Mouse (Mus musculus): ENCODE data around the gene Tekt2.

The Tekt2 gene

DNA sequence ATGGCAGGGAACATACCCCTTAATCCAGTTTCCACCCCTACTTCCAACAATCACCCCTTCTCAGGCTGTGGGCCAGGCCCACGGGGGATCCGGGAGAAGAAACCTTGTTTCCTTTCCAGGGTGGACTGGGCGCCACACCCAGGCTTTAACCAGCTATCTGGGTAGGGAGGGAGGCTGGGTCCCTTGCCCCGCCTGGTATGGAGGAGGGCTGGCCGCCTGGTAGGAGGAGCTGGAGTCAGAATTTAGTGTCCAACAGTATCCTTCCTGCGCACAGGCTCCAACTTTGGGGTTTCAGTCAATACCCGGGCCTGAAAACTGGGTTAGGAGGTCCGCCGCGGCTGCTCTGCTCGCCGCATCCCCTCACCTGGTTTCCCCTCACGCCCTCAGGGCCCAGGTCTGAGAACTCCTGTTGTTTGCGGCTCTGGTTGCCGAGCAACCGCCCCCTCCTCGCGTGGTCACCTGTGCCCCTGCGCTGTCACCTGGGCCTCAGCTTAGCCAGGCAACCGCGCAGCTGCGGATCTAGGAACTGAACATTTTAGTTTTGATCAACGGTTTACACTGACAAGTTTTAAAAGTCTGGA, at the start of gene Tekt2:
Gene Tekt2, minus strand, starts transcription at position 408 of the 581 bp plus-strand sequence.
- no peak for DNase-seq

DNA sequence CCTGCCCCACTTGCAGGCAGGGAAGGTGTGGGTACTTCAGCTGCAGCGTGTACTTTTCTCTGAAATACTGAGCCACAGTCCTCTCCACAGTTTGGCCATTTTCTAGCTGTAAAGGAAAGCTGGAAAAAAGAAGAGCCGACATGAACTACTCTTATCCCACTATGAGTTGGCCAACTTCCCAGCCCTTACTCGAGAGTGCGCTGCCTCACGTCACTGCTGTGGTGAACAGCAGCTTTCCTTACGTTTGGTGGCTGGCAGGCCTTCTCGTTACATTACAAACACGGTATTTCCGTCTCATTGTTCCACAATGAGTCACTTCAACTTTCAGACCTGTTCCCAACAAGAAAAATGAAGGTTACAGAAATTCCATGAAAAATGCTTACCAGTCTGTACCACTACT, 46.0 kb upstream of the Tekt2 start:
- DNase-seq = peak; percentile 34

DNA sequence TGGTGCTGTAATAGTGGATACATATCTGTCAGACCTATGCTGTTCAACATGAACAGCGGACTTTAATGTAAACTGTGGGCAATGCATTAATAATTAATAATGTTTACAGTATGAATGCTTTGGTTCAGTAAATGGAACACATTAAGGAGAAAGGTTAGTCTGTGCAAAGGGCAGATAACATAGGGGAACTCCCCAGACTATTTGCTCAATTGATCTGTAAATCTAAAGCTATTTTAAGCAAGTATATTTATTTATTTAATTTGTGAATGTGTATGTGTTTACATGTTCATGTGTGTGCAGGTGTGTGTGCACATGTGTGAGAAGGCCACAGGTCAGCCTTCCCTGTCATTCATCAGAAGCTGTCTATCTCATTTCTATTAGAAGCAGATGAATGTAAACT, 34.6 kb upstream of the Tekt2 start:
- no peak for DNase-seq

DNA sequence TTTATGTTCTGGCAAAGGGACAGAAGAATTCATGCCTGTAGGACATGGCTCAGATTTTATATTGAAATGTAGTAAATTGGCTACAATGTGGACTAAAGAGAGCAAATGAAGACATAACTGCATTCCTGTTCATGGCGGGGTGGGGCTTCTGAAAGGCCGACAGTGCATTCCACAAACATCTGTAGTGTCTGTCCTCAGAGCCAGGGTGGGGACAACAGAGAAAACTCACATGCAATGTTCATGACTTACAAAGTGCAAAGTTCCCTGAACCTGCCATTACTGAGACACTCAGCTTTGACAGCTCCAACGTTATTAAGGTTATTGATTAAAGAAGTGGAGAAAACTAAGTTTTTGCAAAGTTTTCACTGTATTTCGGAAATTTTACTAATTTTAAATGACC, 18.0 kb upstream of the Tekt2 start:
- DNase-seq = no peak

DNA sequence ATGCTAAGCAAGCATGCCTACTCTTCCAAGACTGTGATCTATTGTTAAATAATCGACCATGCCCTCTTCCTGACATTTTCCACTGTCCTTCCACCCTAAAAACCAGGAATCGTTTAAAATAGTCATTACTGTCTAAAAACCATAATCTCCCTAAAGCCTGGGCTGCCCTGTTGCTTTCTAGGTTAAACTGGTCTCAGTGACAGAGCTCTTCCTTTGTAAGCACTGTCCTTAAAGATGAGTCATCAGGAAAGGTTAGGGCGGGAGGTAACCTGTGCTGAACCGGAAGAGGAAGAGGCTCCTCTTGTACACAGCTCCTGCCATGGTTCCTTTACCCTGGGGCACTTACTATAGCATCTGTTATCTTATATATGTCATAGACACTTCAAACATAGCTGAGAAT, 14.0 kb upstream of the Tekt2 start:
- DNase-seq = no peak

DNA sequence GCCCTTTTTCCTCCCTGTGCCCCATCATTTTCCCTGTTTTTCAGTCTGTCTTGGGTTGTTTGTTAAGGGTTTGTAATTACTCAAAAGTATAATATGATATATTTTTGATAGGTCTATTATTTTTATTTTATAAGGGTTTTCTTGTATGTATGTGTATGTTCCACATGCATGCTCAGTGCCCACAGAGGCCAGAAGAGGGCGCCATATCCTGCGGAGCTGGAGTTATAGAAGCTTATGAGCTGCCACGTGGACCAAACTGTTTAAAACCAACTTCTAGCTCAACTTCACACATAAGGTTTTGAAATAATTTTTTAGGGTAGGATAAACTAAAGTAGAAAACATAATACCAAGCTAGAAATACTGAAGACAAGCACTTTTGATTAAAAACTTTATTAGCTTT, 6.9 kb upstream of the Tekt2 start:
- DNase-seq = no peak

DNA sequence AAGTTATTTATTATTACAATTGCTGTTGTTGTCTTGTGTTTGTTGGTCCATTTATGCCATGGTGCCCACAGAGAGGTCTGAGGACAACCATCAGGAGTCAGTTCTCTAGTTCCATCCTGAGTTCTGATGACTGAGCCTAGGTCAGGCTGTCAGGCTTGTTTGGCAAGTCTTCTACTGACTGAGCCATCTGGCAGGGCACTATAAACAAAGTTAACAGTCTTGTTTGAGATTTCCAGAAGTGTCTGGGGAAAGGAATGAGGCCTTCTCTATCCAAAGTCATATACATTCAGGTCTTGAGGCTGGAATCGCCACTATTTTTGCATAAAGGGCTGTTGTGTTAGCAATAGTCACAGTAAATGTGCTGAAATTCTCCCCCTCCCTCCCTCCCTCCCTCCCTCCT, 6.3 kb upstream of the Tekt2 start:
- DNase-seq = no peak

DNA sequence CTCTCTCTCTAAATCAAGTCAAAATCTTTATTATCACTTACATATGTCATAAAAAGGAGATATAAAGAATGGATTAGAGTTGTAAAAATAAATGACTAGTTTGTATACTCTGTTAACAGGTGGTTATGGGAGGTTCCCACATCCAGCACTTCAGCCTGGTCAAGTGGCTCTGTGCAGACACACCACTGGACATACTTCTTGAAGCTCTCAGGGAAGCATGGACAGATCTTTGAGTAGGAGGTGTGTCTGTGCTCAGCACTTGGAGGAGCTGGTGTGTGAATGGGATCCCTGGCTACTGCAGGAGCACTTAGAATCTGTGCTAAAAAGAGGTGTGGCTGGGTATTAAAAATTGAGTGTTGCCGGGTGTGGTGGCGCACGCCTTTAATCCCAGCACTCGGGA, 4.8 kb upstream of the Tekt2 start:
- no peak for DNase-seq

DNA sequence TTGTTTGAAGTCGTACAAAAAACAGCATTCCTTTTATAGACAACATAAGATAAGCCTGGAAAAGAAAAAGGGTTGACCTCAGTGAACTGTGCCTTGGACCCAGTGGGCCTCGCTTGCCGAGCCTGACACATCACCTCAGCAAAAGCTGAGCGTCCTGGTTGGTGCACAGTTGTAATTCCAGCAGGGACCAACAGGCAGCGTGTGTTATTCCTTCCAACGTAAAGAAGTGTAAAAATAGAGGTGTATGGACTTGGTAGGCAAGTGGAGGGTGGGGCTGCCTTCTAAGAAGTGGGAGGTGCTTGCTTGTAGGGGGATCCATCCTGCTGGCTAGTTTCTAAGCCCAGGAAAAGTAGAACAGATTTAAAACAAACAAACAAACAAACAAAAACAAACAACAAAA, 548 bp upstream of the Tekt2 start:
- DNase-seq = no peak

DNA sequence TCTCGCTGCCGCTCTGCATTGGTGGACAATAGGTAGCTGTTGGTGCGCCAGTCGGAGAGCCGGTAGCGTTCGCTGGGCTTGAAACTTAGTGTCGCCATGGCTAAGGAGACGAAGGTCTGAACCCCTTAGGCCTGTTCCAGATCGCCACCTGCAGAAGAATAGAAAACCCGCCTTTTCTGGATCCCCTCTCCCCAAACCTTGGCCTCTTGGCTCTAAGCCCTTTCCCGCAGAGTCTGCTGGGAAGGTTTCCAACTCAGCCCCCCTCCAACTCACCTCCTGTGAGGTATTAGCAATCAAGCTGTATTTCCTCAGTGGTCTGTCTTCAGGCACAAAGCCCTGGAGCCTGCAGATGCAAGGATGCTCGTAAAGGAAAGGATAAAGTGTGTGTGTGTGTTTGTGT, 627 bp downstream of the Tekt2 start:
- DNase-seq = no peak

DNA sequence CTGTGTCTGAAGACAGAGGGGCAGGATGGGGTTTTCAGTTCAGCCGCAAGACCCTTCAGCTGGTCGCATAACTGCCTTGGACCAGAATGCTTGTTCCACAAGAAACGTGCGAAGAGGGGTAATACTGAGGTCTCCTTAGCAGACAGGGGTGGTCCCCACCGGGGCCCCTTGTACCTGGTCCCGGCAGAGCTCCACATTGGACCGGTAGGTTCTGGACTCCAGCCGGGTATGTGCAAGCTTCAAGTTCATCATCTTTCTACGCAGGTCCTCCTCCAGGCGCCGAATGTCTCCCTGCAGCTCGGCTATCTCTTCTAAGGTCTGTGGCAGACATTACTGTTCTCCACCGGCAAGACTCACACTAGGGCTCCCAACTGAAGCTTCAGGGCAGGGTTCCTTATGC, 2.8 kb downstream of the Tekt2 start:
- DNase-seq = no peak

DNA sequence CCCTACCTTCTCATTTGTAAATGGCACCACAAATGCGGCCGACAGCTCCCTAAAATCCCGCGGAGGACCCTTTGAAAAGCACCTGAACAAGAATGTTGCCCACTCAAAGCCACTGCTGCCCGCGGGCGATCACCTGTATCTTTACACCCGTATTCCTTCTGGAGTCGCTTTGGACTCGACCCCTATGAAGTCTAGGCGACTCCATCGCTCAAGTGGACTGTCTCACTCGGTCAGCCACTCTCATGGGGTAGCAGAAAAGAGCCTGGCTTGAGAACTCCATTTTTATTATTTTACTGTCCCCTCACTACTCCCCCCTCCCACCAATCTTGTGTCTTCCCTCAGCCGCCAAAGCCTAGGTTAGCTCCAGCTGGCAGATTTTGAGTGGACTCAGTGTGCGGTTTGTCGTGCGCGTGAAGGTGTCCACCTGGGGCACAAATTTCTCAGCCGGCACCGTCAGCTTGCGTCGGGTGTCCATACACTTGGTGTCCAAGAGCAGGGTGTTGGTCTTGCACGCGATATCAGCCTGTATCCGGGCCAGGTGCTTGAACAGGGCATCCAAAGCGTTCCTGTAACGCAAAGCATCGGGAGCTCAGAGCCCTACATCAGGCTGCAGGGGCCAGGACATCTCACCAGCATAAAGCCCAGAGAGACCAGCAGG, 3.5 kb downstream of the Tekt2 start:
- no peak for DNase-seq

DNA sequence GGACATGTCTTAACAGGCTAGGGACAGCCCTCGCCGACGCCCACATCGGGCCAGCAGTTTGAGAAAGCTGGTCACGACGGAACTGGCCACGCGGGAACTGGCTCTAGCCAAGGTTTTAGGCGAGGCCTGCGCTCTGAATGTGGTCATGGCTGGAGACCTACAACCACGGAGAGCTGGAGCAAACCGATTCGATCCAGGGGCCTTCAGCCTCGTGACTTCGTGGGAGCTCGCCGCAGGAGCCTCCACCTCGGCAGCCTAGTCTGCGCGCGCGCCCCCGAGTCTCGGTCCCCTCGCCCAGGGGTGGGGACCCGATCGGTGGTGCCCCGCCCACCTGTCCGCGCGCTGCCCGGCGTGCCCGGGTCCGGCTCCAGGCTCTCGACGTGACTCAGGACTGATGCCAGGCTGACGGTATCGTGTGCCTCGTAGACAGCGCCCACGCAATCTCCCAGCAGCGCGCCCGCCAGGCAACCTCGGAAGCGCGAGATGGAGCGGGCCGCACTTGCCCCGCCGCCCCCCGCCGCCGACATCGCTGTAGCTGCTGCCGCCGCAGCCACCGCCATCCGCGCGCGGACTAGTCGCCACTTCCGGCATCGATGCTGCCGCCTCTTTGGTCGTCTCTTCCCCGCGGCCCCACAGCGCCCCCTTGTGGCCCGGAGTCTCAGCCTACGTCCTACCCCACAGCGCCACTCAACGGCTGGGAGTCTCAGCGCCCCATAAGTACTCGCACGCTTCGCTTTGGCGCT, 4.2 kb downstream of the Tekt2 start, which contains the start of gene Adprhl2:
Gene Adprhl2, minus strand, starts transcription at position 593 of the 743 bp plus-strand sequence.
- DNase-seq = peak; percentile 100

DNA sequence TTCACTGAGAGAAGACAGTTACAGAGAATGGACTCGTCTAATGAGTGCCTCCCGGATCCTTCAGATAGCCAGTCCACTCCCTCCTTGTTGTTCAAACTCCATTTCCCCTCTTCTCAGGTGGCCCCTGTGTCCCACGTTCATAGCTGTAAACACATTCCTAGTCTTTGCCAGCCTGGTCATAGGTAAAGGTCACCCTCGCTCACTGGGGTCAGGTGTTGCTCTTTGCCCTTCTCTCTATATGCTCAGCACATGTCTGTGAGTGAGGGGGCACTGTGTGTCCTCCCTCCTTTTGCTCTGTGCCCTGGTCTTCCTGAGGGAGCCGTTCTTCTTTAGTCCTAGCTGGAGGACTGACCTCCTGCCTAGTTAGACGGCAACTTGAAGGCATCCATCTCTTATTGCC, 5.7 kb downstream of the Tekt2 start:
- no peak for DNase-seq

DNA sequence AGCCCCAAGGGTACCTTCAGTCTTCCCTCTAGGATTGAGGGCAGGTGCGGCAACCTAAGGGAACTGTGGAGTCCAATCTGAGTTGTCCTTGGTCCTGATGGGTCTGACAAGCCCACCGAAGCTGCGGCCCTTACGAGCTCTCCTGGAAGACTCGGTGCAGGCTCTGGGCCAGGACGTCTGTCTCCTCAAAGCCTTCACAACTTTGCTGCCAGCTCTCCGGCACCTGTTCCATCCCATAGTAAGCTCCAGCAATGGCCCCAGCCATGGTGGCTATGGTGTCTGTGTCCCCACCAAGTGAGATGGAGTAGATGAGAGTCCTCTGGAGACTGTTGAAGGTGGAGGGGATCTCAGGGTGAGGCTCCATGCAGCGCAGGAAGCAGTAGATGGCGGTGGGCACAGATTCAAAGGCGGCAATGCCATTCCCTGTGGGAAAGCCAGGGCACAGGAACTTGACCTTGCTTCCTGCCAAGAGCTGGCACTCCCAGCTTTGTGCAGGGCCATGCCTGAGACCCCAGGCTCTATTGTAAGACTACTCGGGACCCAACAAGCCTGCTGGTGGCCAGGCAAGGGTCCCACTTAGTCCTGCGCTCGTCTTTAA, 8.9 kb downstream of the Tekt2 start:
- DNase-seq = no peak

DNA sequence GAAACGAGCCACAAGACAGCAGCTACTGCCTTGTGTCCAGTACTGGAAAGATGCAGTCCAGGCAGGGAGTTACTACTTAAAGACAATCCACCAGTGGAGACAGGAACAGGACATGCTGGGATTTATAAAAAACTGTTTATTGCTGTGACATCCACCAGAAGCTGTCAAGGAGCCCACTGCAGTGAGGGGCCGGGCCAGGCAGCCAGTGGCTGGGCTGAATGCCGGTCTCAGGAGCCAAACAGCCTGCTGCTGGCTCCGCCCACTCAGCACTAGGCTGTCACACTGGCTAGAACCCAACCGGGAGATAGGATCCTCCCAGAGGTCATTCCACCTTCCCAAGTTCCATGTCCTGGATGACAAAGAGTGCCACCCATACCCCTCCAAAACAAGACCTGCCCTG, 9.6 kb downstream of the Tekt2 start:
- DNase-seq = peak; percentile 39

DNA sequence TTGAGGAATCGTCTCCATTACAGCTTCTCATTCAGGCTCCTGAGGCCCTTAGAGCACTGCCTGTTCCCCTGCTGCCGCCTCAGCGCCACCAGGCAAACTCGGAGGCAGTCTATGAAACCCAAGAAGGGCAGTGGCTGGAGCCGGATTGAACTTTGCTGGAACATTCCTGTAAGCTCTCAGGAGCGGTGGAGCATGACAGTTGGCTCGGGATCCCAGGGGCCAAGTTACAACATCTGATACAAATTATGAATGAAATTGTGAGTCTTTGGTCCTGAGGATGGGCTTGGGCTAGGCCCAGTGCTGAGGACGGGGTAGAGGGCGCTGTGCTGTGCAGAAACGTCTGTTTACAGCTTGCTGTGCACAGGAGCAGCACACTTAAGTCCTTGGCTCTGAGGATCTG, 11.1 kb downstream of the Tekt2 start:
- no peak for DNase-seq

DNA sequence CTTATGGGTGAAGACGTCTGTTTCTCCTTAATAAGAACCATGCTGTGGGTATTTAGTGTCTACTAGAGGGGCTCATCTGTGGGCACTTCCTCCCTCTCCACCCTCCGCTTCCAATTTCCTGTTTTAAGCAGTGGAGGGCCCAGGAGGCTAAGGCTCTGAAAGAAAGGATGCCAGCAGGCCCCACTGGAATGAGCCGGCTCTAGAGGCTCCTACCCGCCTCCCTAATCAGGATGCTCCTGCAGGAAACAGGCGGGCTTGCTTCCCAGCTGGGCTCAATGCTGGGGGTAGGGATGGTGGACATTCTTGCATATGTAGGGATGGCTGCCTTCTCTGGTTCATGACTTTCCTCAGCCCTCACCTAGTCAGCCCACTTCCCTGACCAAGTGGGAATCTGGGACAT, 12.3 kb downstream of the Tekt2 start:
- no peak for DNase-seq

DNA sequence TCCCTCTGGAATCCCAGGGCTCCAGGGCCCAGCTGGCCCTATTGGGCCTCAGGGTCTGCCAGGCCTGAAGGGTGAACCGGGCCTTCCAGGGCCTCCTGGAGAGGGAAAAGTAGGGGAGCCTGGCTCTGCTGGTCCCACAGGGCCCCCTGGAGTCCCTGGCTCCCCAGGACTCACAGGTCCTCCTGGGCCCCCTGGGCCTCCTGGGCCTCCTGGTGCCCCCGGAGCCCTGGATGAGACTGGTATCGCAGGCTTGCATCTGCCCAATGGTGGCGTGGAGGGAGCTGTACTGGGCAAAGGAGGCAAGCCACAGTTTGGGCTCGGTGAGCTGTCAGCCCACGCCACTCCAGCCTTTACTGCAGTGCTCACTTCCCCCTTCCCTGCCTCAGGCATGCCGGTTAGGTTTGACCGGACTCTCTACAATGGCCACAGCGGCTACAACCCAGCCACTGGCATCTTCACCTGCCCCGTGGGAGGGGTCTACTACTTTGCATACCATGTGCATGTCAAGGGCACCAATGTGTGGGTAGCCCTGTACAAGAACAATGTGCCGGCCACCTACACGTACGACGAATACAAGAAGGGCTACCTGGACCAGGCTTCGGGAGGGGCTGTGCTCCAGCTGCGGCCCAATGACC, 13.8 kb downstream of the Tekt2 start:
- DNase-seq = no peak

DNA sequence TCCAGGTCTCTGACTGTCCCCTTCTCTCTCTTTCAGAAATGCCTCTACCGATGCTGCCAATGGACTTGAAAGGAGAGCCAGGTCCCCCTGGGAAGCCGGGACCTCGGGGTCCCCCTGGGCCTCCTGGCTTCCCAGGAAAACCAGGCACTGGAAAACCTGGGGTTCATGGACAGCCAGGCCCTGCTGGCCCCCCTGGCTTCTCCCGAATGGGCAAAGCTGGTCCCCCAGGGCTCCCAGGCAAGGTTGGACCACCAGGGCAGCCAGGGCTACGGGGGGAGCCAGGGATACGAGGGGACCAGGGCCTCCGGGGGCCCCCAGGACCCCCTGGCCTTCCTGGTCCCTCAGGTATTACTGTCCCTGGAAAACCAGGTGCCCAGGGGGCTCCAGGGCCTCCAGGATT, 15.1 kb downstream of the Tekt2 start:
- no peak for DNase-seq

DNA sequence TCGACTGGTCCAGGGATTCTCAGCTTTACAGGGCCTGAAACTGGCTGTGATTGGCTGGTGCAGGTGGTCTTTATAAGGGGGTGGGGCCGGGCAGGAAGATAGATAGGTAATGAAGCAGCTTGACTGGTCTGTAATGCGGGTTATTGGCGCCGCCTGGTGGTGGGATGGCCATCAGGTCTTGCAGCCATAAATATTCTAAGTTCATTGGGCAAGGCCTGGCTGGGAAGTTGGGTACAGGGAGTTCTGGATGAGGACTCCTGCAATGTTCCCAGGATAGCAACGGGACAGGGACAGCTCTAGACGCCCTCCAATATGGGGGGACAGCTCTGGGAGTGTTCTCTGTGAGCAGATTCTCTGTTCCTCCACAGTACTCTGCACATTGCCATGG, 15.6 kb downstream of the Tekt2 start:
- peak; percentile 92 for DNase-seq

DNA sequence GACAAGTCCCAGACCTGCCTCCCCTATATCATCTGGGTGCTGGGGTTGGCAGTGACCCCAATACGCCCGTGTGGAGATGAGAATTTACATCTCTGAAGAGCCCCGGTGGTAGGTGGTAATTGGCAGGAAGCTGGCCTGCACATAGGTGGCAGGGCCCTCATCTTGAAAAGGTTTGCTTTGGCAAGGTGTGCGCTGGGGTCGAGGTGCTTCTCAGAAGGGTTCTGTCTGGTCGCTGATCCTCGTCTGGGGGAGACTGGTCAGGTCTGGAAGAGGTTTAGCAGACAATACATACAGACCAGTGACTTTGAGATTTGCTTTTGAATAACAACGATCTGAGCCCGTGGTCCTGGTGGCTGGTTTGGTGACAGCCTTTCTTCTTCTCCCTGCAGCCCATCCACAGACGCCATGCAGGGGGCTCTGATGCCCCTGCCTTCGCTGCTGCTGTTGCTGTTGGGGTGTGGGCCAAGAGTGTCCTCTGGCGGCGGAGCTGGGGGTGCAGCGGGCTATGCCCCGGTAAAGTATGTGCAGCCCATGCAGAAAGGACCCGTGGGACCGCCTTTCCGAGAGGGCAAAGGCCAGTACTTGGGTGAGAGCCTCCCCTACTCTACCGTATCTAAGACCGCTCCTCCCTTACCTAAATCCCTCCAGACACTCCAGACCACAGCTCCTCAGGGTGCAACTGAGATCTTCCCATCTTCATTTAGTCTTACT, 16.1 kb downstream of the Tekt2 start:
- peak; percentile 32 for DNase-seq

DNA sequence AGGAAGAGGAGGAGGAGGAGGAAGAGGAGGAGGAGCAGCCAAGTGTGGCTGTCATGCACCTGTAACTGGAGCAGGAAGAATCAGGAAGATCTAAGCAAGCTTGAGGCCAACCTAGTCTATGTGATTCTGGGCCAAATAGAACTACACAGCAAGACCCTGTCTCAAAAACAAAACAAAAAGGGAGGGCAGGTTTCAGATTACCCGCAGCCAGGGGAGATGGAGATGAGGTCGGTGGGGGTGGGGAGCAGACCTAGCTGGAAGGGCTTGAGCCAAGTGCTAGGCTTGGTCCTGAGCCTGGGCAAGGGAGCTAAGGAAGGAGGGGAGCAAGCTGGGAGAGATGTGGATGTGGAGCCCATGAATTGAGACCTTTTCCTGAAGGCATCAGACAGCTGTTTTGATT, 18.7 kb downstream of the Tekt2 start:
- no peak for DNase-seq

All from lung, postnatal 14 days (tissue).